Mouse (Mus musculus) brain, embryonic 14.5 days (tissue): Measurements from ENCODE around the gene Dnhd1.

ENCODE experiments used
- CTCF ChIP-seq: fragments of 200-500 bp; IDR thresholded peaks from 2 replicates; pipeline ENCODE4 v1.5.1; 2012; ENCODE audit warnings: inconsistent platforms, mild to moderate bottlenecking, moderate library complexity, borderline replicate concordance; ENCODE audit not compliant: insufficient read depth, insufficient read length; ENCODE audit errors: extremely low read depth
- POLR2A ChIP-seq: fragments of 200-500 bp; IDR thresholded peaks from 2 replicates; pipeline ENCODE4 v1.6.1; 2012; ENCODE audit warnings: mild to moderate bottlenecking, inconsistent platforms, borderline replicate concordance; ENCODE audit not compliant: poor library complexity, insufficient read depth, insufficient read length, severe bottlenecking; ENCODE audit errors: extremely low read depth

- TF ChIP-seq CTCF (no peak), POLR2A (no peak)
Observed at GRCm38 (mm10) chr7:105621646-105622292, 28.9 kb upstream of the Dnhd1 start.
